ENCODE assay signal across 8 mouse cellular contexts in genomic region chr5:134552110-134552972, GRCm38 (mm10). TPM values are rescaled to one million over a fixed set of nuclear protein-coding genes. Genes with fewer than 3 reads are reported as not detected.
DNase-seq lines count a peak whose midpoint lies in the region; ATAC-seq and TF ChIP-seq lines count a peak whose summit lies in the region.

Gene Clip2, minus strand, starts transcription at chr5:134552434.

- TF ChIP-seq POLR2A in limb, embryonic 14.5 days (IDR thresholded peaks at IDR 0.05; ENCODE audit: borderline replicate concordance, extremely low read depth, insufficient read depth, insufficient read length): peak; percentile 54; the same call in 1 of the 2 replicates

- ATAC-seq in embryonic facial prominence, embryonic 15.5 days (ENCODE audit: insufficient number of reproducible peaks, low FRiP score, low TSS enrichment, low read depth): peak; percentile 95
- ATAC-seq in limb, embryonic 14.5 days (ENCODE audit: low FRiP score, low read depth): peak; percentile 95
- peak; percentile 93 for ATAC-seq in midbrain, postnatal 0 days (ENCODE audit: low FRiP score)

- no peaks in the 10 kb centered on the region for H3K9me3 ChIP-seq in embryonic facial prominence, embryonic 15.5 days (replicated peaks)
- H3K9me3 ChIP-seq in limb, embryonic 14.5 days (ENCODE audit: control insufficient read depth, low read length): no peaks in the 10 kb centered on the region
- H3K9me3 ChIP-seq in midbrain, postnatal 0 days (ENCODE audit: low read length): no peaks in the 10 kb centered on the region

- WGBS in embryonic facial prominence, embryonic 15.5 days: 2% methylated on average over 61 of the region's 61 CpGs
- 1% methylated on average over 42 of the region's 61 CpGs for WGBS in limb, embryonic 14.5 days
- WGBS in midbrain, postnatal 0 days: under 1% methylated on average over 52 of the region's 61 CpGs

- peak within 1 kb of the TSS; percentile 89 for H3K9ac ChIP-seq in embryonic facial prominence, embryonic 15.5 days
- peak within 1 kb of the TSS; percentile 91 for H3K9ac ChIP-seq in limb, embryonic 14.5 days (ENCODE audit: low read depth, low read length, severe bottlenecking)
- peak within 1 kb of the TSS; percentile 81 for H3K9ac ChIP-seq in midbrain, postnatal 0 days (replicated peaks; ENCODE audit: low read length, poor library complexity, severe bottlenecking)

- no peaks in the 10 kb centered on the region for H3K36me3 ChIP-seq in embryonic facial prominence, embryonic 15.5 days
- no peaks in the 10 kb centered on the region for H3K36me3 ChIP-seq in limb, embryonic 14.5 days (ENCODE audit: control insufficient read depth, insufficient read depth, low read length)
- H3K36me3 ChIP-seq in midbrain, postnatal 0 days (ENCODE audit: insufficient read depth, low read length): no peaks in the 10 kb centered on the region

- peak within 1 kb of the TSS; percentile 90 for H3K4me2 ChIP-seq in embryonic facial prominence, embryonic 15.5 days (replicated peaks)
- peak within 1 kb of the TSS; percentile 88 for H3K4me2 ChIP-seq in limb, embryonic 14.5 days (replicated peaks; ENCODE audit: low read depth, low read length, severe bottlenecking)
- H3K4me2 ChIP-seq in midbrain, postnatal 0 days (ENCODE audit: low read depth, low read length, poor library complexity, severe bottlenecking): peak within 1 kb of the TSS; percentile 89

- peak; percentile 39 for TF ChIP-seq CTCF in midbrain, postnatal 0 days (IDR thresholded peaks at IDR 0.05)

- H3K27ac ChIP-seq in embryonic facial prominence, embryonic 15.5 days (replicated peaks): peak within 1 kb of the TSS; percentile 98
- peak within 1 kb of the TSS; percentile 92 for H3K27ac ChIP-seq in limb, embryonic 14.5 days (replicated peaks; ENCODE audit: low read depth, low read length)
- peak within 1 kb of the TSS; percentile 89 for H3K27ac ChIP-seq in midbrain, postnatal 0 days (ENCODE audit: low read depth, low read length)

- H3K4me1 ChIP-seq in embryonic facial prominence, embryonic 15.5 days: peaks cover 58% of the 10 kb centered on the region
- peaks cover 23% of the 10 kb centered on the region for H3K4me1 ChIP-seq in limb, embryonic 14.5 days (ENCODE audit: control insufficient read depth, insufficient read depth, low read length)
- peaks cover 21% of the 10 kb centered on the region; the same call in 1 of the 2 replicates for H3K4me1 ChIP-seq in midbrain, postnatal 0 days (ENCODE audit: insufficient read depth, low read length)

- DNase-seq in 3134 (ENCODE audit: extremely low read depth, insufficient read length, low spot score): peak; percentile 98
- DNase-seq in adrenal gland, postnatal 4 days (ENCODE audit: low spot score in 2 of 2): peak; percentile 94 to 100
- DNase-seq in heart, adult 8-10 months (ENCODE audit: low spot score): peak; percentile 96
- peak; percentile 98 for DNase-seq in kidney, adult 9 months
- peak; percentile 98 for DNase-seq in limb, embryonic 14.5 days (ENCODE audit: low spot score)
- DNase-seq in midbrain, postnatal 0 days (ENCODE audit: low spot score): peak; percentile 99
- DNase-seq in spleen, postnatal 14 days (ENCODE audit: low spot score in 2 of 2): peak; percentile 72 to 86

- H3K4me3 ChIP-seq in embryonic facial prominence, embryonic 15.5 days (replicated peaks): peak within 1 kb of the TSS; percentile 85
- H3K4me3 ChIP-seq in limb, embryonic 14.5 days (replicated peaks; ENCODE audit: low read length): peak within 1 kb of the TSS; percentile 88
- H3K4me3 ChIP-seq in midbrain, postnatal 0 days (ENCODE audit: low read depth, low read length): peak within 1 kb of the TSS; percentile 94

- H3K27me3 ChIP-seq in embryonic facial prominence, embryonic 15.5 days: no peaks in the 10 kb centered on the region
- no peaks in the 10 kb centered on the region for H3K27me3 ChIP-seq in limb, embryonic 14.5 days (ENCODE audit: control insufficient read depth, insufficient read depth, low read length)
- H3K27me3 ChIP-seq in midbrain, postnatal 0 days (ENCODE audit: insufficient read depth, low read length): no peaks in the 10 kb centered on the region

RNA-seq across cellular contexts. Expression of gene Clip2, which starts in this region (rescaled TPM):
- 10 to 100 TPM; 24.7 to 29.6 TPM for total RNA-seq in adrenal gland, postnatal 4 days (2021)
- polyA plus RNA-seq in embryonic facial prominence, embryonic 15.5 days (2015; fragmentation: Nextera tagmentation; extraction: Ambion mirVana): 4.3 and 4.4 TPM in 2 replicates
- total RNA-seq in heart, adult 8-10 months (2022): 1 to 10 TPM; 4.5 to 6.8 (median 5.4) TPM
- polyA plus RNA-seq in limb, embryonic 14.5 days (2012; rRNA removed): 25.5 and 30.0 TPM in 2 replicates
- 4.7 and 4.9 TPM in 2 replicates for polyA plus RNA-seq in limb, embryonic 14.5 days (2014; fragmentation: Nextera tagmentation; extraction: Ambion mirVana)
- 148 and 153 TPM in 2 replicates for total RNA-seq in midbrain, postnatal 0 days (2014; rRNA removed)
- 13.1 TPM in 2 replicates for polyA plus RNA-seq in midbrain, postnatal 0 days (2015; fragmentation: Nextera tagmentation; extraction: Ambion mirVana)

Comparison
In these comparisons a context has a peak if more than half of its experiments do, and no peak if none do; other contexts are left out.
1. Peak in every context shown above with its lines: DNase-seq, ATAC-seq, H3K4me3 ChIP-seq and H3K27ac ChIP-seq.